Mouse (Mus musculus) brain, embryonic 14.5 days (tissue): ENCODE data around the gene Mn1. TPM values are rescaled to one million over a fixed set of nuclear protein-coding genes. Genes with fewer than 3 reads are reported as not detected.

Source experiments
- DNase-seq: peaks from one replicate; pipeline ENCODE4 v3.0.0-alpha.2; 2011; ENCODE audit warnings: low read depth
- CTCF ChIP-seq: fragments of 200-500 bp; IDR thresholded peaks from 2 replicates; pipeline ENCODE4 v1.5.1; 2012; ENCODE audit warnings: inconsistent platforms, mild to moderate bottlenecking, moderate library complexity, borderline replicate concordance; ENCODE audit not compliant: insufficient read depth, insufficient read length; ENCODE audit errors: extremely low read depth
- POLR2A ChIP-seq: fragments of 200-500 bp; IDR thresholded peaks from 2 replicates; pipeline ENCODE4 v1.6.1; 2012; ENCODE audit warnings: mild to moderate bottlenecking, inconsistent platforms, borderline replicate concordance; ENCODE audit not compliant: poor library complexity, insufficient read depth, insufficient read length, severe bottlenecking; ENCODE audit errors: extremely low read depth
- polyA plus RNA-seq: library from polyadenylated mRNA; depleted of rRNA; stranded (reverse); fragments of >200 nt; gene quantifications from 2 replicates; pipeline ENCODE4 v1.2.3, GENCODE M21; 2012

The Mn1 gene
- polyA plus RNA-seq, 1 experiment, result 54.3 TPM

DNA sequence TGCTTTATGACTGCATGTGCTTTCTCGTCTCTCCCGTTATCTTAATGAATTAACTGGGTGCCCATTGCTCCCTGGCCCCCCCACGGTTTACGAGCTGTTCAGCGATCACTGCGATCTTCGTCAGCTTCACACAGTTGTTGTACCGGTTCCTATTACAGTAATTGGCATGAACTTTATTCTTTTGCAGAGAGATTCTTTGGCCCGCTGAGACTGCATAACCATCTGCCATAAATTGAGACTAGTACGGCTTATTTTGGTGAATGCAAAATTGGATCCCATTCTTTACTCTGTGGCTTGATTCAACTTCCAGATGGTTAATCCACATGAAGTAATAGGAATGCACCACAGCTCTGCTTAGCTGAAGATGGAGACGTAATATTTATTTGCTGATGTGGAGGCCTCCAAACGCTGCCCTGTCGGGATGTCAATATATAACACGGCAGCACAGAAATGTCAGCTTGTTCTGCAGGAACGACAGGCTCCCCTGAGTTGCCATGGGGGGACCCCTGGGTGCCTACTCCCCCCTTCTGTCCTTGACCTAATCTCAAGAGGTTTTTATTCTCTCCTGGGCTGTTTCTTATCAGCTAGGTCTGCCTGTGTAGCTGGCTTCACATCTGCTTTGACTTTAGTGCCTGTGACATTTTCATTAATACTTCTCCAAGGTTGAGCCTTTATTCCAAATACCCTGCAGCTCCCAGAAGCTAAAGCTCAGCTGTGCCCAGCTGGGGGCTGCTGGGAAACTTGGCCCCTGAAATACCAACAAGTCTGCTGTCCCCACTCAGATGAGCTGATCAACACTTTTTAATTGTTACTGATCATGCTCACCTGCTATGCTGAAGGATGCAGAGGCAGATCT is 22.7 kb upstream of the Mn1 start:
- DNase-seq, result peak; percentile 83
- TF ChIP-seq POLR2A, result no peak
- no peak for TF ChIP-seq CTCF

DNA sequence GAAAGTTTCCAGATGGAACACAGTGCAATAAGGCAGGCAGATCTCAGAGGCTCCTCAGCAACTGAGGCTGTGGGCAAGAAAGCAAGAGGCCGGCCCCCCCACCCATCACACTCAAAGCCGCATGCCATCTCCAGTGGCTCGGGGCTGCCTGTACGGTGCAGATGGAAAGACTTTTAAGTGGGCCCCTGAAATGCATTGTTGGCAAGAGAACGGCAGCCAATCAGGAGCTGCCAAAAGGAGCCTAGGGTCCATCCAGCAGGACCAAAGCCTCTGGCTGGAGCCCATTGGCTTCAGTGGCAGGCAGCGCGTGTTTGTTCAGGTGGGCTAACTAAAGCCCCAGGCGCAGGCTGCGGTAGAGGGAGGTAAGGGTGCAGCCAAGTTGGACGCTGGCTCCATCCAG is 21.4 kb upstream of the Mn1 start:
- peak; percentile 59 for DNase-seq
- TF ChIP-seq POLR2A, result no peak
- TF ChIP-seq CTCF, result no peak

DNA sequence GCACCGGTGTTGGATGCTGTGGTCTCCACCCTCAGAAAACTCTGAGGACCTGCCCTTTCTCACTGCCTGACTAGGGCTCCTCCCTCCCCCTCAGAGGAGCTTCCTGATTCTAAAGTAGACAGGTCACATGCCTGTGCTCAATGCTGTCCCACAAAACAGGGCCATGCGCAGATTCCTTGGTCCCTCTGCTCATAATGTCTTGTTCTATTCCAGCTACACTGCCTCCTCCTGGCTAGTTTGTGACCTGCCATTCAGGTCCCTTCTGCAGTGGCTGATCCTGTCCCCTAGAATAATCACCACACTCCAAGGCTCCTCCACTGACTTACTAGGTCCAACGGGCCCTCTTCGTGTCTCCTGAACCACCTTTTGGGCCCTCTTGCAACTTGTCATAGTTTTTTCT is 21.0 kb upstream of the Mn1 start:
- DNase-seq, result no peak
- TF ChIP-seq CTCF, result 0 out of 2 replicates have a peak, but pooled peaks have one; percentile 10
- no peak for TF ChIP-seq POLR2A

DNA sequence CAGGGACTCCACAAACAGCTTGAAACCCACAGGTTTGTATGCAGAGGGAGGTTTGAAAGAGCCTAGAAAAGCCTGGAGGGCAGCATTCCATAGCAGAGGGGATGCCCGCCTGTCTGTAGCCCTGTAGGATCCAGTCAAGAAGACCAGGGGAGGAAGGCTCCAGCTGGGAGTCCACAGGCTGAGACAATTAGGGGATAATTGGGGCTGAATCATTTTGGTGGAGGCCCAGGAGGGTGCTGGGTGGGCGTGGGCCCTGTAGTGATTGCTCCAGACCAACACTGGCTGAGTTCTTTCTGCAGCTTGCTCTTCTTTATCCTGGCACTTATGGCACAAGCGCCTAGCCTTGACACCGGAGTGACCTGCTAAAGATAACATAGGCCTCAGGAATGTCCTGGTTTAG is 18.7 kb upstream of the Mn1 start:
- no peak for TF ChIP-seq POLR2A
- TF ChIP-seq CTCF, result no peak
- peak; percentile 18 for DNase-seq

DNA sequence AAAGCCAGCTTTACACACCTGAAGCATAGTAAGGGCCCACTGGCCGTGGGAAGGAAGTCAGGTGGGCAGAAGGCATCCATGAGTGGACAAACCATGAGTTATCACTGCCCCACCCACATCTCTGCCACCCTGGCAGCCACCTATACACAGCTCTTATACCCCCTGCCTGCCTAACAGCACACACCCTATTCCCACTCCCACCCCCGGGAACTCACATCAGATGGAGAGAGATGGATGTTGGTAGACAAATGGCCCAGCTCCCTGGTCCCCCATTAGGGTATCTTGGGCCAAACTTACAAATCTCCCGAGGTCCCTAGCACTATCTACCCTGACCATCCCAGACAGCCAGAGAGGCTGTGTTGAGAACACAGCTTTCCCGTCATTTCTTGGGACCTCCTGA is 17.9 kb upstream of the Mn1 start:
- no peak for DNase-seq
- TF ChIP-seq POLR2A (no peak), CTCF (no peak)

DNA sequence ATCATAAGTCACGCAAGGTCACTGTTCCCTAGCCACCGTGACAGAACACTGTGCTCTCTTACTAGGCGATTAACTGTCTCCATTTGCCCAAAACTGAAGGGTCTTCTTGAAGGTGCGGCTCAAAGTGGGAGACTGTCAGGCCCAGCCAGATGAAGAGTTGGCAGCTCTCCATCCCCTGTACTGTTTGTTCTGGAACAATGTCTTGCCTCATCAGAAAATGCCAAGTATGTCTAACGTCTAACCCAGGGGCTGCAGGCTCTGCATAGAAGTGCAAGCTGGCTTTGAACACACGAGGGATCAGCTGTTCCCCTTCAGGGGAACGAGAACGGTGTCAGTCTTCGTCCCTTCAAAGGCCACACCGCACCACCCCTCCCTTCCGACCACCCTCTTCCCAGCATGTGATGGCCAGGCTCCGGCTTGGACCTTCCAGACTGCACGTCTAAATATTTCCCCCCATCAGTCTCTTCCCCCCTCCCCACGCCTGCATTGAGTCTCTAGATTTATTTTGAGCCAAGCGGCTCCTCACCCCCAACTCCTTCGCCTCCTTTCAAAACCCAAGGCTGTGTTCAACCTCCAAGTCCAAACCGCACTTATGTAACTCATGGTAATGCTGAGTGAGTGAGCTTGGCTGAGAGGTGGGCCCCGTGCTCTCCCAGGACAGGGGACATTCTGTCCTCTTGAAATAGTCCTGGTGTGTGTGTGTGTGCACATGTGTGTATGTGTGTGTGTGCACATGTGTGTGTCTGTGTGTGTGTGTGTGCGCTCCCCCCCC is 15.1 kb upstream of the Mn1 start:
- DNase-seq, result peak; percentile 34
- no peak for TF ChIP-seq CTCF
- no peak for TF ChIP-seq POLR2A

DNA sequence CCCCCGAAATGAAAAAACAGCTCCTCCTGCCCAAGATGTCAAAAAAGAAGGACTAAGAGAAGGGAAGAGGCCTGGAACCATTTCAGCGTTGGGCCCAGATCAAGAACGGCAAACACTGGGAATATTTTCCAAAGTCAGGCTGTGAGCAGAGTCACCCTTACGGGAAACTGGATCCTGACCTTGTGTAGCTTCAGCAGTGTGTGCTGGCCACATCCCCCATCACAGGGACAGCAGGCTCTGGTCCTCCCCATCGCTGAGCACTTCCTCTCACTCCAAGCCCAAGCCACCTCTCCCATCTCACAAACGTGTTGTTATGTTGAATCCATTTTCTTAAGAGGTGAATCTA is 14.5 kb upstream of the Mn1 start:
- TF ChIP-seq CTCF, result no peak
- DNase-seq, result no peak

DNA sequence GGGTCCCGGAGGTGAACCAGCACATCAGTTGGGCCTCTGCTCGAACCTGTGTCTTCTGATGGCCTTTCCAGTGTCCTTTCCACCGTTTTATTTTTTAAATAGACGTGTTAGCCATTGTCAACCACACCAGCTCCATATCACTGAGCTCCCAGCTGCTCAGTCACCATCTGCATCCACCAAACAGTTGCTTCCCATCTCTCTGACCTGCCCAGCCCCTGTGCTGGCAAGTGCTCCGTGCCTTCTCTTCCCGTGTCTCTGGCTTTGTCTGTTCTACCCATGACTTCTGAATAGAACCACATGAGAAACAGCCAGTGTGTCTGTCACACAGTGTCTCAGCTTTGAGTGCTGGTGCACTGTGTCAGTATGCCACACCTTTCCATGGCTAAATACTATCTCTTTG is 12.4 kb upstream of the Mn1 start:
- TF ChIP-seq CTCF, result no peak
- TF ChIP-seq POLR2A, result no peak

DNA sequence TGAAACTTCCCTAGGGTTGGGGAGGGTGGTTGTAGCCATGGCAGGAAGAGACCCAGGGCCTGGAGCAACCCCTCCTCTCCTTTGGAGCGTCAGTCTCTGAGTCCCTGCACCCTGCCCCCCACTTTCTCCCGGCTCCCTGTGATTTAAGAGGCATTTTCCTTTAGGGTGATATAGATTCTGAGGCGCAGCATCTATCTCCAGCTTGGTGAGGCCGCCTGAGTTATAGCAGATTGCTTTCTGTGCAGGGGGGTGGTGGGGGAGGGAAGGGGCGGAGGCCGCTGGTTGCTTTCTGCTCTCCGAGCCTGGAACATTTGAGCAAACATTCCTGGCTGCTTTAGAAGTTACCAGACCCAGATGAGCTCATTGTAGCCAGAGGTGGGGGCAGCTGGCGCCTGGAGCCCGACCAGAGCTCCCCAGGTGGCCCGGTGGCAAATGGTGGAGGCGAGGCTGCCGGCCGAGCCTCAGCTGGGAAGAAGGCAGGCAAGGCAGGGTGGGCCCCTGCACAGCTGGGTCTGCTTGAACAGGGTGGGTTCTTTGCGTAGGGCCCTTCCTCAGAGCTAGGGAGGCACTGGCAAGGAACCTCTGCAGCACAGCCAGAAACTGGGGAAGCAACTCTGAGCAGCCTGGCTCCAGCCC is 8.6 kb upstream of the Mn1 start:
- TF ChIP-seq POLR2A (no peak), CTCF (no peak)
- peak; percentile 51 for DNase-seq

More for the DNA sequence above, 12.4 kb upstream of the Mn1 start:
- no peak for DNase-seq

DNA sequence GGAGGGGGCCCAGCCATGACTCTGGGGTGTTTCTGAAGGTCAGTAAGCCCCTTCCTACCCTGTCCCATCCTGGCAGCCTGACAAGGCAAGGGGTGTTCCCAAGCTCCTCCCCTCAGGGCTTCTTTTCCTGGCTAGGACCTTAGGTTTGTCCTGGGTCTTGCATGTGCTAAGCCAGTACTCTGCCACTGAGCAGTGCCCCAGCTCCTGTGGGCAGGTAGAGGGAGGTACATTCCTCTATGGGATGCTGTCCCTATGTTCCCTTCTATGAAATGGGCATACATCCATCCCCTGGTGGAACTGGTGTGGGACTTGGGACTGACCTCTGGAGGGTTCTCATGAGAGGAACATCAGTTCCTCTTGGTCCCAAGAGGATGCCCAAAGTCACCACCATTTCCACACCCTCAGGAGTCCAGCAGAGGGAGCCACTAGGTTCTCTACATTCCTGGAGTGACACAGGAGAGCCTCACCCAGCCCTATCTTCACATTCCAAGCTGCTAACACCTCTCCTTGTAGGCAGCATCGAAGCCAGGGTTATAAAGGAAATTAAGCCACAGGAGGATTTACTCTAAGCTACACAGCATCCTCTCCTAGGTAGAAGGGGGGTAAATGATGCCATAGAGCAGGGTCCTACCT is 7.6 kb upstream of the Mn1 start:
- TF ChIP-seq CTCF (peak; percentile 59), POLR2A (no peak)
- peak; percentile 23 for DNase-seq

DNA sequence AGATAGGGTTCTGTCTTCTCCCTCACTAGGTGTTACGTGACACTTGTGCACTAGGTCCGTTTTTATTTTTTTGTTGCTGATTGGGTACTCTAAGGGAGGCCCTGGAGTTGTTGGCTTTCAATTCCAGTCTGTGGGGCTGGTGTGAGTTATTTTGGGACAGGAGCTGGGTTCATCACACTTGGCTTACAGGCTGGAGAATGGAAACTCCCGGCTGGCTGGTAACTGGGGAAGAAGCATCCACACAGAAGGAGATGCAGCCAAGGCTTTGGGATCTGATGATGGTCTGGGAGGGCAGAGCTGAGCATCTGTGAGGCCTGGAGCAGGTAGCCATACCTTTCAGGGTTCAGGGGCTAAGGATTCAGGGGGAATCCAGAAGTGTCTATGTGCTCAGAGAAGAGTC is 6.5 kb upstream of the Mn1 start:
- no peak for DNase-seq
- no peak for TF ChIP-seq CTCF

DNA sequence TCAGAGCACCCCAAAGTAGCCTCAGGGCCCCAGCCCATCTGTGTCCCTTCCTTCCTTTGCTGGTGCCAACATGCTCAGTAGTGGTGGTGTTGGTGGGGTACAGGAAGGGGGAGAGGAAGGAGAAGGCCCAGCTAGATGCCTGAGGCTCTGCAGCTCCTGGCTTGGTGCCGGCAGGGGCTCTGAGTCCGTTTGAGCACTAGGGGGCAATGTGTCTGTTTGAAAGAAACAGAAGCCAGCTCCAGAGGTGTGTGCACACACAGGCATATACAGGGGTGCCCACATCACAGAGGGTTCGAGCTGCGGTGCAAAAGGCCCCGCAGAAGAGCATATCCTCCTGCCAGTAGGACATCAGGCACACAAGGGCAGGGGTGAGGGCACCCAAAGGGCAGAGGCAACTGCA is 3.0 kb upstream of the Mn1 start:
- TF ChIP-seq CTCF (peak; percentile 86), POLR2A (no peak)
- peak; percentile 95 for DNase-seq
